Mouse (Mus musculus): ENCODE results near the gene Sgsm2.

- TF ChIP-seq CTCF (IDR thresholded peaks at IDR 0.05; ENCODE audit: borderline replicate concordance, insufficient read depth, low read depth, low read length), result no peak
- TF ChIP-seq POLR2A (IDR thresholded peaks at IDR 0.05; ENCODE audit: borderline replicate concordance, insufficient read depth, low read length), result no peak
Observed at GRCm38 (mm10) chr11:74841366-74841765, 55.5 kb downstream of the Sgsm2 start.
